Mouse (Mus musculus): ENCODE data around the gene Pimreg. TPM values are rescaled to one million over a fixed set of nuclear protein-coding genes. Genes with fewer than 3 reads are reported as not detected.

Pimreg gene
- polyA plus RNA-seq, 2 experiments, result 59.1 to 87.9 TPM

GRCm38 (mm10) chr11:72027836-72028235 lies 14.0 kb upstream of the Pimreg start:
- Histone ChIP-seq H3K36me3 (ENCODE audit: control insufficient read depth, insufficient read depth, low read length) (no peaks in the 10 kb centered on the region), H3K27ac (replicated peaks; ENCODE audit: low read depth, low read length) (no peak overlapping the region), H3K9me3 (ENCODE audit: control insufficient read depth, low read length) (no peaks in the 10 kb centered on the region), H3K4me3 (replicated peaks; ENCODE audit: low read length) (no peak overlapping the region), H3K9ac (ENCODE audit: low read depth, low read length, severe bottlenecking) (no peak overlapping the region), H3K4me2 (replicated peaks; ENCODE audit: low read depth, low read length, severe bottlenecking) (no peak overlapping the region), H3K27me3 (ENCODE audit: control insufficient read depth, insufficient read depth, low read length) (no peaks in the 10 kb centered on the region; the same call in 1 of the 2 replicates), H3K4me1 (ENCODE audit: control insufficient read depth, insufficient read depth, low read length) (no peaks in the 10 kb centered on the region)
- TF ChIP-seq POLR2A (IDR thresholded peaks at IDR 0.05; ENCODE audit: borderline replicate concordance, extremely low read depth, insufficient read depth, insufficient read length), result no peak
- no peak for ATAC-seq (ENCODE audit: low FRiP score, low read depth)
- DNase-seq (ENCODE audit: low spot score), result no peak
- WGBS, result 83% methylated on average over 9 of the region's 9 CpGs

GRCm38 (mm10) chr11:72029143-72029542 lies 12.7 kb upstream of the Pimreg start:
- no peak for TF ChIP-seq POLR2A (IDR thresholded peaks at IDR 0.05; ENCODE audit: borderline replicate concordance, extremely low read depth, insufficient read depth, insufficient read length)
- H3K9ac ChIP-seq (ENCODE audit: low read depth, low read length, severe bottlenecking), result no peak overlapping the region
- no peaks in the 10 kb centered on the region for H3K36me3 ChIP-seq (ENCODE audit: control insufficient read depth, insufficient read depth, low read length)
- H3K27me3 ChIP-seq (ENCODE audit: control insufficient read depth, insufficient read depth, low read length), result no peaks in the 10 kb centered on the region; the same call in 1 of the 2 replicates
- no peak for ATAC-seq (ENCODE audit: low FRiP score, low read depth)
- H3K9me3 ChIP-seq (ENCODE audit: control insufficient read depth, low read length), result no peaks in the 10 kb centered on the region
- no peak overlapping the region for H3K4me3 ChIP-seq (replicated peaks; ENCODE audit: low read length)
- no peaks in the 10 kb centered on the region for H3K4me1 ChIP-seq (ENCODE audit: control insufficient read depth, insufficient read depth, low read length)
- peak; percentile 44 for DNase-seq (ENCODE audit: low spot score)
- H3K4me2 ChIP-seq (replicated peaks; ENCODE audit: low read depth, low read length, severe bottlenecking), result peak overlapping the region; percentile 23
- 19% methylated on average over 23 of the region's 23 CpGs for WGBS
- no peak overlapping the region for H3K27ac ChIP-seq (replicated peaks; ENCODE audit: low read depth, low read length)

DNA sequence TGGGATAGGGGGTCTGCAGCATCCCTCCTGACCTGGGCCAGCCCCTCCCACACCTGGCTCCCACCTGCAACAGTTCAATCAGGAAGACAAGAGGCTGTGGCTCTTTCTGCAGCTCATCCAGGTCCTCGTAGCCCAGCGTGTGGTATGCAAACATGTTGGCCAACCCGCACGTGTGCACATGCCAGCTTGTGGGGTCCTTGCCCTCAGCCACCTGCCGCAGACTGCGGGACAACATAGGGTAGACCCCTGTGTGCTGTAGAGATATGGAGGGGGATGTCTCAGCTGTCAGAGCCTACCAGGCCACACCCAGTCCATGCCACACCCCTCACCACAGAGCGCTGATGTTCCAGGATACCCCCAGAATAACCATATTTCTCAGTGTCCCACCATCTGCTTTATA lies 10.5 kb upstream of the Pimreg start:
- WGBS, result 94% methylated on average over 7 of the region's 7 CpGs
- no peaks in the 10 kb centered on the region; the same call in 1 of the 2 replicates for H3K27me3 ChIP-seq (ENCODE audit: control insufficient read depth, insufficient read depth, low read length)
- no peaks in the 10 kb centered on the region for H3K9me3 ChIP-seq (ENCODE audit: control insufficient read depth, low read length)
- no peak overlapping the region for H3K27ac ChIP-seq (replicated peaks; ENCODE audit: low read depth, low read length)
- H3K4me1 ChIP-seq (ENCODE audit: control insufficient read depth, insufficient read depth, low read length), result no peaks in the 10 kb centered on the region
- DNase-seq (ENCODE audit: low spot score), result no peak
- H3K4me3 ChIP-seq (replicated peaks; ENCODE audit: low read length), result no peak overlapping the region
- no peak overlapping the region for H3K4me2 ChIP-seq (replicated peaks; ENCODE audit: low read depth, low read length, severe bottlenecking)
- TF ChIP-seq POLR2A (IDR thresholded peaks at IDR 0.05; ENCODE audit: borderline replicate concordance, extremely low read depth, insufficient read depth, insufficient read length), result no peak
- no peak for ATAC-seq (ENCODE audit: low FRiP score, low read depth)
- no peaks in the 10 kb centered on the region for H3K36me3 ChIP-seq (ENCODE audit: control insufficient read depth, insufficient read depth, low read length)
- H3K9ac ChIP-seq (ENCODE audit: low read depth, low read length, severe bottlenecking), result no peak overlapping the region

- 72% methylated on average over 4 of the region's 4 CpGs for WGBS
Measured at GRCm38 (mm10) chr11:72032091-72032490, 9.7 kb upstream of the Pimreg start.

DNA sequence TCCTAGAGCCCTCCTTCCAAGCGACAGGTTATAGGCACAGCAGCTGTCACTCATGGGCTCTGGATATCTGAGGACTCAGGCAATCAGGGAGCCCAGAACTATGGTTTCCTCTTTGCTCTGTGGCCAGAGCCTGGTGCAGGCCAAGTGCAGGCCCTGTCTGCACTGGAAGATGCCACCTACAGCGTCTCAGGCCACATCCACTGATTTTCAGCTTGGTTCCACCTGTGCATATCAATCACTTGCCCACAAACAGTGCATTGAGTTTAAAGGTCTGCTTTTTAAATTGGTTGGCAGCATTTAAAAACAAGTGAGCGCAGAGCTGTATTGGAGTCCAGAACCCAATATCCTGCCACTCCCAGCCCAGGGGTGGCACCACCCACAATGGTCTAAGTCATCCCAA lies 9.2 kb upstream of the Pimreg start:
- WGBS, result 82% methylated on average over 3 of the region's 3 CpGs

More at GRCm38 (mm10) chr11:72032091-72032490, 9.7 kb upstream of the Pimreg start:
- no peaks in the 10 kb centered on the region; the same call in 1 of the 2 replicates for H3K27me3 ChIP-seq (ENCODE audit: control insufficient read depth, insufficient read depth, low read length)
- ATAC-seq (ENCODE audit: low FRiP score, low read depth), result no peak
- H3K4me1 ChIP-seq (ENCODE audit: control insufficient read depth, insufficient read depth, low read length), result no peaks in the 10 kb centered on the region
- no peaks in the 10 kb centered on the region for H3K9me3 ChIP-seq (ENCODE audit: control insufficient read depth, low read length)
- no peak overlapping the region for H3K4me2 ChIP-seq (replicated peaks; ENCODE audit: low read depth, low read length, severe bottlenecking)
- TF ChIP-seq POLR2A (IDR thresholded peaks at IDR 0.05; ENCODE audit: borderline replicate concordance, extremely low read depth, insufficient read depth, insufficient read length), result no peak
- H3K36me3 ChIP-seq (ENCODE audit: control insufficient read depth, insufficient read depth, low read length), result no peaks in the 10 kb centered on the region
- H3K4me3 ChIP-seq (replicated peaks; ENCODE audit: low read length), result no peak overlapping the region
- H3K9ac ChIP-seq (ENCODE audit: low read depth, low read length, severe bottlenecking), result no peak overlapping the region
- H3K27ac ChIP-seq (replicated peaks; ENCODE audit: low read depth, low read length), result no peak overlapping the region
- no peak for DNase-seq (ENCODE audit: low spot score)

GRCm38 (mm10) chr11:72037409-72037808 lies 4.4 kb upstream of the Pimreg start, which contains the start of gene Aipl1:
TSS of gene Aipl1 (minus strand) at chr11:72037509.
- Histone ChIP-seq H3K4me3 (replicated peaks; ENCODE audit: low read length) (no peak within 1 kb of the TSS), H3K4me2 (replicated peaks; ENCODE audit: low read depth, low read length, severe bottlenecking) (no peak within 1 kb of the TSS), H3K4me1 (ENCODE audit: control insufficient read depth, insufficient read depth, low read length) (0 out of 2 replicates have a peak, but pooled peaks cover 3% of the 10 kb centered on the region), H3K9me3 (ENCODE audit: control insufficient read depth, low read length) (no peaks in the 10 kb centered on the region), H3K9ac (ENCODE audit: low read depth, low read length, severe bottlenecking) (no peak within 1 kb of the TSS), H3K27ac (replicated peaks; ENCODE audit: low read depth, low read length) (no peak within 1 kb of the TSS), H3K36me3 (ENCODE audit: control insufficient read depth, insufficient read depth, low read length) (no peaks in the 10 kb centered on the region), H3K27me3 (ENCODE audit: control insufficient read depth, insufficient read depth, low read length) (no peaks in the 10 kb centered on the region)
- no peak for TF ChIP-seq POLR2A (IDR thresholded peaks at IDR 0.05; ENCODE audit: borderline replicate concordance, extremely low read depth, insufficient read depth, insufficient read length)
- ATAC-seq (ENCODE audit: low FRiP score, low read depth), result no peak
- WGBS, result 79% methylated on average over 4 of the region's 4 CpGs
- no peak for DNase-seq (ENCODE audit: low spot score)

More for the DNA sequence above, 9.2 kb upstream of the Pimreg start:
- DNase-seq (ENCODE audit: low spot score) (no peak), ATAC-seq (ENCODE audit: low FRiP score, low read depth) (no peak)
- Histone ChIP-seq H3K4me1 (ENCODE audit: control insufficient read depth, insufficient read depth, low read length) (no peaks in the 10 kb centered on the region), H3K9ac (ENCODE audit: low read depth, low read length, severe bottlenecking) (no peak overlapping the region), H3K4me2 (replicated peaks; ENCODE audit: low read depth, low read length, severe bottlenecking) (no peak overlapping the region), H3K36me3 (ENCODE audit: control insufficient read depth, insufficient read depth, low read length) (no peaks in the 10 kb centered on the region), H3K27ac (replicated peaks; ENCODE audit: low read depth, low read length) (no peak overlapping the region), H3K4me3 (replicated peaks; ENCODE audit: low read length) (no peak overlapping the region), H3K9me3 (ENCODE audit: control insufficient read depth, low read length) (no peaks in the 10 kb centered on the region), H3K27me3 (ENCODE audit: control insufficient read depth, insufficient read depth, low read length) (no peaks in the 10 kb centered on the region; the same call in 1 of the 2 replicates)
- TF ChIP-seq POLR2A (IDR thresholded peaks at IDR 0.05; ENCODE audit: borderline replicate concordance, extremely low read depth, insufficient read depth, insufficient read length), result no peak
